Mouse (Mus musculus) gastrocnemius, adult 18-20 months (tissue): ENCODE measurements at regions not wholly inside any gene's neighbourhood (a gene's known extent, or its start where the extent isn't known, plus 50 kb on each side); places are given as distances from the start of the nearest gene placed in this dataset. TPM values are rescaled to one million over a fixed set of nuclear protein-coding genes. Genes with fewer than 3 reads are reported as not detected.

Experiments used
- DNase-seq: peaks from one replicate; pipeline ENCODE4 v3.0.0; 2021; ENCODE audit warnings: low spot score
- microRNA-seq: library from miRNA; unstranded; fragments of <30 nt; microRNA quantifications from one replicate; pipeline ENCODE4 v1.2.0, GENCODE M21; 2021

GRCm38 (mm10) chr6:107350503-107350902 is 179.1 kb upstream of the Lrrn1 start:
- DNase-seq, result no peak

GRCm38 (mm10) chr6:107375274-107375673 is 154.3 kb upstream of the Lrrn1 start:
- no peak for DNase-seq

- DNase-seq, result no peak
Measured at GRCm38 (mm10) chr6:107378489-107378888, 151.1 kb upstream of the Lrrn1 start.

- DNase-seq, result no peak
Measured at GRCm38 (mm10) chr6:107380621-107381020, 148.9 kb upstream of the Lrrn1 start.

DNA sequence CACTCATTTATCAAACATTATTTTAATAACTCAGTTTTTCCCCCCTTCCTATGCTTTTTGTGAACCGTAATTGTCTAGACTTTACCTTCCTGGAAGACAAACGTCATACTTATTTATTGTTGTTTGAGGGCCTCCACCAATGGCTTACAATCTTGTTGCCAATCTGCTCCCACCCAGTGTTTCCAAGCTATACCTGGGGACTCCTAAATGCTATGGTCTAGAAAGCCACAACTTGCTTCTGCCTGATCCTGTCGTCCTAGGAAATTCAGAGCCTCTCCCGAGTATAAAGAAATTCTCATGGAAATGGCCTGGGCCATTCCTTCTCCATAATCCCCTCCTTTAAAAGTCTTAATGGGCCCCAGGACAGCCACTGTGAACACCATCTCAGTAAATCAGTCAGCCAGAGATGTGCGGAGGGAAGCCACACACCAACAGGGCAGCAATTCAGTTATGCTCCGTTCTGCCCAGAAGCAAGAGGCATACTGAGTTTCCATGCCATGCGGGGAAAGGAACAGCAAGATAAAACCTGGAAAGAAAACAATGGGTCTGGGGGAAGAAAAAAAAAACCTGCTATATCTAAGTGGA is 143.4 kb upstream of the Lrrn1 start:
- DNase-seq, result no peak

- no peak for DNase-seq
Measured at GRCm38 (mm10) chr6:107389892-107390291, 139.7 kb upstream of the Lrrn1 start.

DNA sequence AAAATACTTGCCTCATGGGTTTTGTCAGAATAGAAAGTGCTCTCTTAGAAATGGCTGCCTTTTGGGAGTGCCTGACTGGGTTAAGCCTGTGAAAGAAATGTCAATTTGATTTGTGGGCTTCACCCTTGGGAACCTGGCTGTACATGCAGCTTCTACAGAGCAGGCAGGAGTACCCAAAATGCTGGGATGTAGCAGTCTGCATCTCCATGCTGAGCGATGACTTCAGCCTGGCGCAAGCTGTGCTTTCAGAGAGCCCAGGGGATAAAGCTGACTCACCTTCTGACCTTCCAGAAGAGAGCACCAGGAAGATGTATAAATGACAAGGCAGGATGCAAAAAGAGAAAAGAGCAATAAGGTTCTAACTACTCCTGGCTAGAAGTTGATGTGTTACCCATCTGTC is 135.0 kb upstream of the Lrrn1 start:
- DNase-seq, result no peak

- no peak for DNase-seq
Measured at GRCm38 (mm10) chr6:107415766-107416165, 113.8 kb upstream of the Lrrn1 start.

DNA sequence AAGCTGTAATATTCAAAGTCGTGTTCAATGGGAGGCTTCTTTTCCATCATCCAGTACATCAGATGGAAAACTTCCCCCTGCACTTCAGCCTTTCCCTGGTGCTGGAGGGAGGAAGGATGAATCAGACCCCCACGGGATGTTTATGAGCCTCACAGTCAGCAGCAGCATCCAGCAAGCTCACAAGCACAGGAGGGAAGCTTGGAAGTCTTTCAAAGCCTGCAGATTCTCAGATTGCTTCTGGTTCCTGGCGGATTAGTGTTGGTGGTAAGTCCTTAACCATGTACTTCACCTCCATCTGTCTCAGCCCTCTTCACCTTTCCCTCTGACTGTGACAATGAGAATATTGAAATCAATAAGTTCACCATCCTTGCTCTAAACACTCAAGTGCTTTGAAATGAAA is 107.5 kb upstream of the Lrrn1 start:
- DNase-seq, result no peak

GRCm38 (mm10) chr6:107426529-107426928 is 103.0 kb upstream of the Lrrn1 start:
- no peak for DNase-seq

DNA sequence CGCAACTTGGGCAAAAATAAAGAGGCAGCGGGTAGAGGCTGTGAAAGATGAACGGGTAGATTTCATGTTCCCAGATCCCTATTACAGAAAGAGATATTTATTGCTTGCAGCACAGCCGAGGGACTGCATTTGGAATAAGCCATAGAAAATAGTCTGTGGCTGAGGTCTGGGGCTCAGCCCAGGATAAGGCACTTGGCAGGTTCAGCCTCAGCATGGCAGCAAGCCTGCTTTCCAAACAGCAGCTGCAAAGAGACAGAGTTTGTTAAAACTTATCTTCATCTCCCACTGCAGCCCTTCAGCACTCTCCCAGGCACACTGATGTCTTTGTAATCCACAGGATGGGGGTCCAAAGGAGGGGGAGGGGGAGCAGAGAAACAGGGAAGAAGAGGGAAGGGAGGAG is 98.5 kb upstream of the Lrrn1 start:
- DNase-seq, result peak; percentile 20

- no peak for DNase-seq
Measured at GRCm38 (mm10) chr6:107442058-107442457, 87.5 kb upstream of the Lrrn1 start.

DNA sequence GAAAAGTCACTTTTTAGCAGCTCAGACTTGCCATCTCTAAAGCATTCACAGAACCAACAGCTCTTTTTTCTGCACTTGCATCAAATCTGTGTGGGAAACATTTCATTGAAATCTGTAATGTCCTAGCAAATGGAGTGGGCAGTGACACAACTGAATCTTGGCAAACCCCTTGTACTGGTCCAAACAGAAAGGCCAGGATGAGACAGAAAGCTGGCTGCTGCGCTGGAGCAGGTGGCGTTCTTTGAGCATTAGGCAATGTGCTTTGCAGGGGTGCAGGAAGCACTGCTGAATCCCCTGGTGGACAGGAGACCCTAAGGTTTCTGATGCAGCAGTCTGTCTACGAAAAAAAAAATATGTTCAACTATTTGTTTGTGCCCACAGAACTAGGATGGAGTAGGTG is 85.2 kb upstream of the Lrrn1 start:
- no peak for DNase-seq

GRCm38 (mm10) chr6:107459220-107459619 is 70.3 kb upstream of the Lrrn1 start:
- peak; percentile 3 for DNase-seq

GRCm38 (mm10) chr6:107462440-107462839 is 67.1 kb upstream of the Lrrn1 start:
- no peak for DNase-seq

- no peak for DNase-seq
Measured at GRCm38 (mm10) chr6:107473395-107473794, 56.2 kb upstream of the Lrrn1 start.

GRCm38 (mm10) chr6:107474125-107474524 is 55.4 kb upstream of the Lrrn1 start:
- no peak for DNase-seq

Small RNA genes lying in the stretch of these regions (microRNA-seq; reads per million reads assigned to microRNA genes)
- not detected for gene Gm27690
